Mouse (Mus musculus) midbrain, embryonic 10.5 days (tissue): Measurements from ENCODE around the gene Syne2. TPM values are rescaled to one million over a fixed set of nuclear protein-coding genes. Genes with fewer than 3 reads are reported as not detected.

Source experiments
- DNase-seq: peaks from one replicate; pipeline ENCODE4 v3.0.0-alpha.2; 2017; ENCODE audit warnings: low spot score
- H3K27ac ChIP-seq: fragments of 300-500 bp; sonication (generic); replicated peaks from 2 replicates; pipeline ENCODE4 v1.5.1; 2016; ENCODE audit warnings: mild to moderate bottlenecking
- H3K27me3 ChIP-seq: fragments of 300-500 bp; sonication (generic); 2 replicates; pipeline ENCODE4 v1.6.1; 2016; ENCODE audit warnings: low read depth, mild to moderate bottlenecking; ENCODE audit not compliant: poor library complexity, severe bottlenecking
- H3K36me3 ChIP-seq: fragments of 300-500 bp; sonication (generic); 2 replicates; pipeline ENCODE4 v1.6.1; 2016; ENCODE audit warnings: mild to moderate bottlenecking, moderate library complexity
- H3K4me1 ChIP-seq: fragments of 300-500 bp; sonication (generic); 2 replicates; pipeline ENCODE4 v1.6.1; 2016
- H3K4me3 ChIP-seq: fragments of 300-500 bp; sonication (generic); 2 replicates; pipeline ENCODE4 v1.5.1; 2016; ENCODE audit warnings: mild to moderate bottlenecking, moderate library complexity
- H3K9me3 ChIP-seq: fragments of 300-500 bp; sonication (generic); replicated peaks from 2 replicates; pipeline ENCODE4 v1.6.1; 2016; ENCODE audit warnings: mild to moderate bottlenecking
- WGBS: fragments of 180-500 bp; shearing (Covaris S2); methylation state at CpG from one replicate; pipeline ENCODE4 v1.1.7; 2016; 5-methylcytosine and 5-hydroxymethylcytosine counted together
- polyA plus RNA-seq: library from polyadenylated mRNA; unstranded; fragments of >200 nt; fragmentation: Nextera tagmentation; extraction: Ambion mirVana; gene quantifications from 2 replicates; pipeline ENCODE4 v1.2.1, GENCODE M21; 2016

The Syne2 gene
- polyA plus RNA-seq, 1 experiment from 2014 or later = 93.1 TPM

- Histone ChIP-seq H3K4me3 (no peak overlapping the region), H3K27ac (no peak overlapping the region), H3K27me3 (no peaks in the 10 kb centered on the region), H3K4me1 (no peaks in the 10 kb centered on the region), H3K36me3 (peaks cover 88% of the 10 kb centered on the region), H3K9me3 (no peaks in the 10 kb centered on the region)
- no peak for DNase-seq
- 86% methylated on average over 5 of the region's 5 CpGs for WGBS
Observed at GRCm38 (mm10) chr12:76049343-76049742, 231.4 kb downstream of the Syne2 start.

- H3K9me3 ChIP-seq = no peaks in the 10 kb centered on the region
- 94% methylated on average over 9 of the region's 9 CpGs for whole genome bisulfite sequencing
- no peaks in the 10 kb centered on the region for H3K4me1 ChIP-seq
Observed at GRCm38 (mm10) chr12:76051879-76052278, 233.9 kb downstream of the Syne2 start.

GRCm38 (mm10) chr12:76054653-76055052 is 236.7 kb downstream of the Syne2 start:
- DNase-seq = no peak
- no peaks in the 10 kb centered on the region for H3K27me3 ChIP-seq
- no peak overlapping the region for H3K4me3 ChIP-seq
- 90% methylated on average over 9 of the region's 9 CpGs for WGBS
- no peaks in the 10 kb centered on the region for H3K9me3 ChIP-seq
- peaks cover 95% of the 10 kb centered on the region for H3K36me3 ChIP-seq
- no peaks in the 10 kb centered on the region for H3K4me1 ChIP-seq
- no peak overlapping the region for H3K27ac ChIP-seq

More at GRCm38 (mm10) chr12:76051879-76052278, 233.9 kb downstream of the Syne2 start:
- H3K36me3 ChIP-seq = peaks cover 94% of the 10 kb centered on the region
- H3K27ac ChIP-seq = no peak overlapping the region
- no peaks in the 10 kb centered on the region for H3K27me3 ChIP-seq
- no peak overlapping the region for H3K4me3 ChIP-seq
- no peak for DNase-seq

GRCm38 (mm10) chr12:76063001-76063400 is 245.1 kb downstream of the Syne2 start:
- Histone ChIP-seq H3K36me3 (peaks cover 96% of the 10 kb centered on the region), H3K27me3 (no peaks in the 10 kb centered on the region), H3K4me1 (no peaks in the 10 kb centered on the region), H3K9me3 (no peaks in the 10 kb centered on the region), H3K4me3 (no peak overlapping the region), H3K27ac (no peak overlapping the region)
- DNase-seq = no peak
- WGBS = 87% methylated on average over 4 of the region's 4 CpGs

GRCm38 (mm10) chr12:76070386-76070785 is 252.5 kb downstream of the Syne2 start:
- peaks cover 44% of the 10 kb centered on the region for H3K36me3 ChIP-seq
- no peak overlapping the region for H3K27ac ChIP-seq
- peaks cover 38% of the 10 kb centered on the region for H3K4me1 ChIP-seq
- H3K27me3 ChIP-seq = no peaks in the 10 kb centered on the region
- no peak for DNase-seq
- WGBS = 91% methylated on average over 5 of the region's 5 CpGs
- no peaks in the 10 kb centered on the region for H3K9me3 ChIP-seq
- no peak overlapping the region for H3K4me3 ChIP-seq

GRCm38 (mm10) chr12:76071935-76072849 is 254.3 kb downstream of the Syne2 start:
- H3K9me3 ChIP-seq = no peaks in the 10 kb centered on the region
- under 1% methylated on average over 19 of the region's 19 CpGs for WGBS
- H3K4me3 ChIP-seq = peak overlapping the region; percentile 54
- H3K27me3 ChIP-seq = no peaks in the 10 kb centered on the region
- peaks cover 44% of the 10 kb centered on the region for H3K36me3 ChIP-seq
- DNase-seq = peak; percentile 68
- H3K27ac ChIP-seq = peak overlapping the region; percentile 89
- peaks cover 38% of the 10 kb centered on the region for H3K4me1 ChIP-seq

GRCm38 (mm10) chr12:76073066-76073826 is 255.3 kb downstream of the Syne2 start:
- 2% methylated on average over 13 of the region's 13 CpGs for WGBS
- Histone ChIP-seq H3K4me1 (peaks cover 38% of the 10 kb centered on the region), H3K4me3 (peak overlapping the region; percentile 54), H3K27ac (peak overlapping the region; percentile 89), H3K27me3 (no peaks in the 10 kb centered on the region), H3K9me3 (no peaks in the 10 kb centered on the region), H3K36me3 (peaks cover 41% of the 10 kb centered on the region)
- DNase-seq = peak; percentile 51

- WGBS = 17% methylated on average over 7 of the region's 7 CpGs
- peaks cover 48% of the 10 kb centered on the region for H3K36me3 ChIP-seq
- peak overlapping the region; percentile 89 for H3K27ac ChIP-seq
- H3K27me3 ChIP-seq = no peaks in the 10 kb centered on the region
- peaks cover 38% of the 10 kb centered on the region for H3K4me1 ChIP-seq
- peak overlapping the region; percentile 54 for H3K4me3 ChIP-seq
- no peaks in the 10 kb centered on the region for H3K9me3 ChIP-seq
- no peak for DNase-seq
Observed at GRCm38 (mm10) chr12:76073981-76074380, 256.0 kb downstream of the Syne2 start.

GRCm38 (mm10) chr12:76080876-76081556 is 263.1 kb downstream of the Syne2 start:
- Histone ChIP-seq H3K9me3 (no peaks in the 10 kb centered on the region), H3K27ac (peak overlapping the region; percentile 46; the same call in 1 of the 2 replicates), H3K4me1 (peaks cover 19% of the 10 kb centered on the region), H3K27me3 (no peaks in the 10 kb centered on the region), H3K36me3 (peaks cover 69% of the 10 kb centered on the region), H3K4me3 (peak overlapping the region; percentile 42)
- DNase-seq = no peak
- 42% methylated on average over 14 of the region's 14 CpGs for WGBS

- Histone ChIP-seq H3K4me1 (peaks cover 19% of the 10 kb centered on the region), H3K4me3 (peak overlapping the region; percentile 42), H3K27me3 (no peaks in the 10 kb centered on the region), H3K27ac (peak overlapping the region; percentile 46), H3K36me3 (peaks cover 69% of the 10 kb centered on the region), H3K9me3 (no peaks in the 10 kb centered on the region)
- peak; percentile 58 for DNase-seq
- WGBS = 7% methylated on average over 22 of the region's 22 CpGs
Observed at GRCm38 (mm10) chr12:76081557-76082211, 263.8 kb downstream of the Syne2 start.

- whole genome bisulfite sequencing = 93% methylated on average over 9 of the region's 9 CpGs
- no peak overlapping the region for H3K27ac ChIP-seq
- H3K4me3 ChIP-seq = no peak overlapping the region
- H3K27me3 ChIP-seq = no peaks in the 10 kb centered on the region
- no peaks in the 10 kb centered on the region for H3K9me3 ChIP-seq
- peaks cover 72% of the 10 kb centered on the region for H3K36me3 ChIP-seq
- H3K4me1 ChIP-seq = peaks cover 19% of the 10 kb centered on the region
- DNase-seq = no peak
Observed at GRCm38 (mm10) chr12:76085066-76085465, 267.1 kb downstream of the Syne2 start.
